Mouse (Mus musculus) thymus, postnatal 0 days (tissue): ENCODE measurements around the gene Mtf1. TPM values are rescaled to one million over a fixed set of nuclear protein-coding genes. Genes with fewer than 3 reads are reported as not detected.

ENCODE experiments used
- DNase-seq: peaks from one replicate; pipeline ENCODE4 v3.0.0-alpha.2; 2015; ENCODE audit warnings: low spot score
- polyA plus RNA-seq: library from polyadenylated mRNA; unstranded; fragments of >200 nt; fragmentation: Nextera tagmentation; extraction: Ambion mirVana; gene quantifications from 2 replicates; pipeline ENCODE4 v1.2.1, GENCODE M21; 2015

Gene Mtf1
- polyA plus RNA-seq, 1 experiment from 2014 or later: 14.2 TPM

GRCm38 (mm10) chr4:124850933-124851658 lies 49.2 kb downstream of the Mtf1 start, which contains the start of gene 1110065P20Rik:
1110065P20Rik (minus strand) TSS chr4:124851196.
- peak; percentile 74 for DNase-seq

GRCm38 (mm10) chr4:124856294-124856693 lies 54.4 kb downstream of the Mtf1 start:
- DNase-seq: no peak

GRCm38 (mm10) chr4:124858370-124858769 lies 56.5 kb downstream of the Mtf1 start:
- no peak for DNase-seq

GRCm38 (mm10) chr4:124860446-124860845 lies 58.5 kb downstream of the Mtf1 start:
- peak; percentile 35 for DNase-seq

GRCm38 (mm10) chr4:124861283-124862188 lies 59.6 kb downstream of the Mtf1 start, which contains the start of gene Maneal:
Maneal (minus strand) TSS chr4:124862171.
- no peak for DNase-seq

GRCm38 (mm10) chr4:124872719-124873118 lies 70.8 kb downstream of the Mtf1 start:
- DNase-seq: no peak

GRCm38 (mm10) chr4:124880599-124880998 lies 78.7 kb downstream of the Mtf1 start, which contains the start of gene Epha10:
Epha10 (plus strand) TSS chr4:124880899.
- no peak for DNase-seq

GRCm38 (mm10) chr4:124881341-124881908 lies 79.5 kb downstream of the Mtf1 start:
- DNase-seq: no peak

- no peak for DNase-seq
These were observed 80.3 kb downstream of the Mtf1 start for GRCm38 (mm10) chr4:124882151-124882729.

GRCm38 (mm10) chr4:124888702-124889101 lies 86.8 kb downstream of the Mtf1 start:
- DNase-seq: no peak

- DNase-seq: no peak
These were observed 88.0 kb downstream of the Mtf1 start for GRCm38 (mm10) chr4:124889935-124890334.

- no peak for DNase-seq
These were observed 88.9 kb downstream of the Mtf1 start for GRCm38 (mm10) chr4:124890831-124891230.

GRCm38 (mm10) chr4:124893769-124894168 lies 91.9 kb downstream of the Mtf1 start:
- no peak for DNase-seq

GRCm38 (mm10) chr4:124894508-124895428 lies 92.9 kb downstream of the Mtf1 start:
- no peak for DNase-seq

- no peak for DNase-seq
These were observed 96.5 kb downstream of the Mtf1 start for GRCm38 (mm10) chr4:124898428-124898827.

Other genes starting within 250 kb of the Mtf1 start
- gene 3100002H09Rik, start 191.3 kb upstream of the Mtf1 start, polyA plus RNA-seq: not detected in 2 replicates
- 0.12 and 0.18 TPM in 2 replicates for gene Pou3f1, start 145.3 kb upstream of the Mtf1 start, polyA plus RNA-seq
- gene Utp11, start 108.5 kb upstream of the Mtf1 start, polyA plus RNA-seq: 76.4 and 76.7 TPM in 2 replicates
- gene Fhl3, start 101.4 kb upstream of the Mtf1 start, polyA plus RNA-seq: 9.4 and 10.2 TPM in 2 replicates
- gene Sf3a3, start 87.3 kb upstream of the Mtf1 start, polyA plus RNA-seq: 136 and 155 TPM in 2 replicates
- 45.8 and 46.8 TPM in 2 replicates for gene Inpp5b, start 60.3 kb upstream of the Mtf1 start, polyA plus RNA-seq
- 42.2 and 49.4 TPM in 2 replicates for gene Yrdc, start 48.6 kb downstream of the Mtf1 start, polyA plus RNA-seq
- 37.4 and 42.6 TPM in 2 replicates for gene 1110065P20Rik, start 49.1 kb downstream of the Mtf1 start, polyA plus RNA-seq
- 0.15 and 0.25 TPM in 2 replicates for gene Maneal, start 60.1 kb downstream of the Mtf1 start, polyA plus RNA-seq
- not detected in 2 replicates for gene Epha10, start 78.8 kb downstream of the Mtf1 start, polyA plus RNA-seq
- gene 9930104L06Rik, start 134.9 kb downstream of the Mtf1 start, polyA plus RNA-seq: 9.0 and 10.6 TPM in 2 replicates
- 116 and 154 TPM in 2 replicates for gene Cdca8, start 137.2 kb downstream of the Mtf1 start, polyA plus RNA-seq
- gene Rspo1, start 184.3 kb downstream of the Mtf1 start, polyA plus RNA-seq: 0.12 and 0.13 TPM in 2 replicates
- 62.6 and 66.4 TPM in 2 replicates for gene Gnl2, start 214.5 kb downstream of the Mtf1 start, polyA plus RNA-seq